Mouse (Mus musculus): ENCODE measurements around the gene Kcnc1.

Kcnc1 gene

GRCm38 (mm10) chr7:46396231-46396927 is at the start of gene Kcnc1:
Kcnc1 (plus strand) TSS chr7:46396497.
- DNase-seq (ENCODE audit: low spot score in 2 of 2): peak; percentile 68 to 85

- no peak for DNase-seq (ENCODE audit: low spot score in 2 of 2)
Observed at GRCm38 (mm10) chr7:46347692-46348091, 48.6 kb upstream of the Kcnc1 start.

GRCm38 (mm10) chr7:46348813-46349212 is 47.5 kb upstream of the Kcnc1 start:
- no peak for DNase-seq (ENCODE audit: low spot score in 2 of 2)

- no peak for DNase-seq (ENCODE audit: low spot score in 2 of 2)
Observed at GRCm38 (mm10) chr7:46350119-46350702, 46.1 kb upstream of the Kcnc1 start.

- DNase-seq (ENCODE audit: low spot score in 2 of 2): no peak
Observed at GRCm38 (mm10) chr7:46352748-46353147, 43.5 kb upstream of the Kcnc1 start.

- DNase-seq (ENCODE audit: low spot score in 2 of 2): no peak
Observed at GRCm38 (mm10) chr7:46353216-46353615, 43.1 kb upstream of the Kcnc1 start.

GRCm38 (mm10) chr7:46353875-46354274 is 42.4 kb upstream of the Kcnc1 start:
- no peak for DNase-seq (ENCODE audit: low spot score in 2 of 2)

- no peak for DNase-seq (ENCODE audit: low spot score in 2 of 2)
Observed at GRCm38 (mm10) chr7:46361776-46362175, 34.5 kb upstream of the Kcnc1 start.

GRCm38 (mm10) chr7:46364154-46364553 is 32.1 kb upstream of the Kcnc1 start:
- no peak for DNase-seq (ENCODE audit: low spot score in 2 of 2)

GRCm38 (mm10) chr7:46365810-46366209 is 30.5 kb upstream of the Kcnc1 start:
- DNase-seq (ENCODE audit: low spot score in 2 of 2): no peak

- no peak for DNase-seq (ENCODE audit: low spot score in 2 of 2)
Observed at GRCm38 (mm10) chr7:46371104-46371503, 25.2 kb upstream of the Kcnc1 start.

- DNase-seq (ENCODE audit: low spot score in 2 of 2): no peak
Observed at GRCm38 (mm10) chr7:46376172-46377007, 19.9 kb upstream of the Kcnc1 start, which contains the start of gene Myod1. Myod1 (plus strand) TSS chr7:46376474.

GRCm38 (mm10) chr7:46377008-46377346 is 19.3 kb upstream of the Kcnc1 start:
- no peak for DNase-seq (ENCODE audit: low spot score in 2 of 2)

GRCm38 (mm10) chr7:46378123-46378522 is 18.2 kb upstream of the Kcnc1 start:
- no peak for DNase-seq (ENCODE audit: low spot score in 2 of 2)

- peak; percentile 43 to 79 for DNase-seq (ENCODE audit: low spot score in 2 of 2)
Observed at GRCm38 (mm10) chr7:46378983-46379382, 17.3 kb upstream of the Kcnc1 start.

GRCm38 (mm10) chr7:46380625-46381024 is 15.7 kb upstream of the Kcnc1 start:
- DNase-seq (ENCODE audit: low spot score in 2 of 2): no peak

GRCm38 (mm10) chr7:46387430-46387829 is 8.9 kb upstream of the Kcnc1 start:
- no peak for DNase-seq (ENCODE audit: low spot score in 2 of 2)

- DNase-seq (ENCODE audit: low spot score in 2 of 2): no peak
Observed at GRCm38 (mm10) chr7:46389456-46390085, 6.7 kb upstream of the Kcnc1 start.

- DNase-seq (ENCODE audit: low spot score in 2 of 2): no peak
Observed at GRCm38 (mm10) chr7:46390226-46390625, 6.1 kb upstream of the Kcnc1 start.

- DNase-seq (ENCODE audit: low spot score in 2 of 2): no peak
Observed at GRCm38 (mm10) chr7:46391701-46392100, 4.6 kb upstream of the Kcnc1 start.

GRCm38 (mm10) chr7:46393116-46393515 is 3.2 kb upstream of the Kcnc1 start:
- DNase-seq (ENCODE audit: low spot score in 2 of 2): peak; percentile 63 to 73

All from urinary bladder, postnatal 4 days (tissue).